Mouse (Mus musculus) bone marrow, adult 2 months (tissue): ENCODE results near the gene Tnfsfm13.

Experiments used
- CTCF ChIP-seq: fragments of 200-500 bp; IDR thresholded peaks from 2 replicates; pipeline ENCODE4 v1.5.1; 2011; ENCODE audit warnings: low read length, control low read depth; ENCODE audit not compliant: control insufficient read depth, insufficient read depth
- POLR2A ChIP-seq: fragments of 200-500 bp; IDR thresholded peaks from 2 replicates; pipeline ENCODE4 v1.6.1; 2011; ENCODE audit warnings: low read depth, mild to moderate bottlenecking, control low read depth, low read length, borderline replicate concordance; ENCODE audit not compliant: control insufficient read depth

DNA sequence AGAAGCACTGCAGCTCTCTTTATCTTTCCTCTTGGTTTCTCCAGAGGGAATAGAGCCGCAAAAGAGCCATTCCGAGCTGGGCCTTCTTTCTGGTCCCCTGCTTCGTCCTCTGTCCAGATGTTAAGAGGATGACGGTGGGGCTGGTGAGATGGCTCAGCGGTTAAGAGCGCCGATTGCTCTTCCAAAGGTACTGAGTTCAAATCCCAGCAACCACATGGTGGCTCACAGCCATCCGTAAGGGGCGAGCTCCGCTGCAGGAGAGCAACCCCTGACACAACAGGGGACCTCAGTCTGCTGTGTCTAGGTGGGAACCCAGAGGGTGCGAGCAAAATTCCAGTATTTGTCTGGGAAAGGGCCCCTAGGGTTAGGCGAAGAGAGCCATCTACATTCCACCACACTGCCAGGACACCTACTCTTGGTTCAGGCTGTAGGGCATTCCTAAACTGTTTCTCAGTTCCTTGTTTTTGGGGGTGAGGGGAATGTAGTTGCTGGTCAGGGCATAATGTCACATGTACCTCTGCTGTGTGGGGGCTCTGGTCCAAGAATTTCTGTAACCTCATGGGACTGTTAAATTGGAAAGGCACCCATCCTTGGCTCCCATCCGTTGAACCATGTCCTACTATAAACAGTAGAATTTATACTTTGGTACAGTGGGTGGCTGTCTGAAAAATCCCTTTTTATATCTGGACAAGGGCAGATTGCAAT lies 32.8 kb downstream of the Tnfsfm13 start:
- no peak for TF ChIP-seq CTCF
- no peak for TF ChIP-seq POLR2A
